Mouse (Mus musculus) gastrocnemius, postnatal 36 days (tissue): ENCODE measurements around the gene Sell. TPM values are rescaled to one million over a fixed set of nuclear protein-coding genes. Genes with fewer than 3 reads are reported as not detected.

Experiments
- DNase-seq, 2 experiments: peaks; one replicate each; pipeline ENCODE4 v3.0.0; 2022
- intact Hi-C: fragments of 180-260 bp; cut with DNase I; formaldehyde crosslinking; loops from one replicate; pipeline ENCODE4 v1.15.1; 2025
- total RNA-seq, 2 experiments: library from RNA; stranded (reverse); gene quantifications; 2 replicates each; pipeline ENCODE4 v1.2.3; 2021

Gene Sell
- total RNA-seq, 2 experiments from 2014 or later: 0.12 to 0.41 TPM

GRCm38 (mm10) chr1:164073803-164074202, 12.0 kb downstream of the Sell start:
- intact Hi-C loops: no loop called here
- no peak for DNase-seq

GRCm38 (mm10) chr1:164074606-164075140, 12.9 kb downstream of the Sell start:
- DNase-seq: no peak
- intact Hi-C loops: no loop called here

- DNase-seq: no peak
- intact Hi-C loops: no loop called here
These were observed 13.6 kb downstream of the Sell start for GRCm38 (mm10) chr1:164075416-164075815.

- intact Hi-C loops: no loop called here
- no peak for DNase-seq
These were observed 14.7 kb downstream of the Sell start for GRCm38 (mm10) chr1:164076441-164076840.

GRCm38 (mm10) chr1:164077031-164077430, 15.2 kb downstream of the Sell start:
- DNase-seq: no peak
- intact Hi-C loops: no loop called here

GRCm38 (mm10) chr1:164078323-164078741, 16.6 kb downstream of the Sell start:
- no peak for DNase-seq
- intact Hi-C loops: no loop called here

GRCm38 (mm10) chr1:164079091-164079490, 17.3 kb downstream of the Sell start:
- DNase-seq: no peak
- intact Hi-C loops: no loop called here

GRCm38 (mm10) chr1:164083046-164083445, 21.3 kb downstream of the Sell start:
- intact Hi-C loops: no loop called here
- no peak for DNase-seq

GRCm38 (mm10) chr1:164086797-164087196, 25.0 kb downstream of the Sell start:
- DNase-seq: no peak
- intact Hi-C loops: no loop called here

GRCm38 (mm10) chr1:164087872-164088271, 26.1 kb downstream of the Sell start:
- intact Hi-C loops: no loop called here

GRCm38 (mm10) chr1:164096780-164097179, 35.0 kb downstream of the Sell start:
- DNase-seq: no peak
- intact Hi-C loops: no loop called here

More at GRCm38 (mm10) chr1:164087872-164088271, 26.1 kb downstream of the Sell start:
- no peak for DNase-seq

- DNase-seq: no peak
- intact Hi-C loops: no loop called here
These were observed 36.1 kb downstream of the Sell start for GRCm38 (mm10) chr1:164097911-164098310.

GRCm38 (mm10) chr1:164098372-164098771, 36.6 kb downstream of the Sell start:
- no peak for DNase-seq
- intact Hi-C loops: no loop called here

- intact Hi-C loops: no loop called here
- DNase-seq: no peak
These were observed 48.0 kb downstream of the Sell start for GRCm38 (mm10) chr1:164109763-164110162.

- DNase-seq: no peak
- intact Hi-C loops: no loop called here
These were observed 49.0 kb downstream of the Sell start for GRCm38 (mm10) chr1:164110591-164111329.

- DNase-seq: no peak
- intact Hi-C loops: no loop called here
These were observed 52.5 kb downstream of the Sell start for GRCm38 (mm10) chr1:164114280-164114679.

- intact Hi-C loops: no loop called here
- no peak for DNase-seq
These were observed 53.2 kb downstream of the Sell start, which contains the start of gene Selp for GRCm38 (mm10) chr1:164114947-164115493. Gene Selp (plus strand): TSS chr1:164115264.

- no peak for DNase-seq
- intact Hi-C loops: no loop called here
These were observed 53.9 kb downstream of the Sell start for GRCm38 (mm10) chr1:164115647-164116046.

- intact Hi-C loops: no loop called here
- no peak for DNase-seq
These were observed 56.1 kb downstream of the Sell start for GRCm38 (mm10) chr1:164117869-164118268.

- intact Hi-C loops: no loop called here
These were observed 58.4 kb downstream of the Sell start for GRCm38 (mm10) chr1:164119892-164120776.

GRCm38 (mm10) chr1:164120777-164121158, 59.0 kb downstream of the Sell start:
- intact Hi-C loops: no loop called here
- DNase-seq: no peak

More at GRCm38 (mm10) chr1:164119892-164120776, 58.4 kb downstream of the Sell start:
- no peak for DNase-seq
